ENCODE assay signal across 11 mouse cellular contexts in genomic region chr17:27421837-27422236, GRCm38 (mm10).
DNase-seq lines count a peak whose midpoint lies in the region; ATAC-seq and TF ChIP-seq lines count a peak whose summit lies in the region.
"Had no signal": no experiment of that assay in that cellular context is flagged by ENCODE, and none has a peak within 500 bp of the region (broad histone marks: within the 10 kb centered on the region; RNA-seq: fewer than 3 reads in every experiment).

No protein-coding gene starts in this region.

- no peaks in the 10 kb centered on the region for H3K9me3 ChIP-seq in forebrain, embryonic 10.5 days
- H3K9me3 ChIP-seq in forebrain, postnatal 0 days (ENCODE audit: low read length), result no peaks in the 10 kb centered on the region
- no peaks in the 10 kb centered on the region for H3K9me3 ChIP-seq in forebrain, embryonic 13.5 days (replicated peaks)
- H3K9me3 ChIP-seq in limb, embryonic 15.5 days, result no peaks in the 10 kb centered on the region

- H3K4me1 ChIP-seq in forebrain, embryonic 10.5 days, result peaks cover 28% of the 10 kb centered on the region
- peaks cover 12% of the 10 kb centered on the region for H3K4me1 ChIP-seq in forebrain, postnatal 0 days (ENCODE audit: insufficient read depth)
- H3K4me1 ChIP-seq in forebrain, embryonic 13.5 days, result peaks cover 32% of the 10 kb centered on the region
- peaks cover 35% of the 10 kb centered on the region for H3K4me1 ChIP-seq in limb, embryonic 15.5 days

- no peak overlapping the region; the same call in 1 of the 2 replicates for H3K4me2 ChIP-seq in forebrain, postnatal 0 days (ENCODE audit: low read depth)
- peak overlapping the region; percentile 49 for H3K4me2 ChIP-seq in forebrain, embryonic 13.5 days
- H3K4me2 ChIP-seq in limb, embryonic 15.5 days, result peak overlapping the region; percentile 34; the same call in 1 of the 2 replicates

- DNase-seq in forebrain, embryonic 10.5 days (ENCODE audit: extremely low spot score, low spot score), result peak; percentile 35
- no peak for DNase-seq in forebrain, postnatal 0 days
- DNase-seq in brain, embryonic 14.5 days (ENCODE audit: low read depth), result peak; percentile 76
- DNase-seq in gastrocnemius, postnatal 25 days, result no peak
- DNase-seq: gastrocnemius, postnatal 14 days; kidney, postnatal 14 days; liver had no signal

- H3K36me3 ChIP-seq in forebrain, embryonic 10.5 days (replicated peaks), result no peaks in the 10 kb centered on the region
- no peaks in the 10 kb centered on the region for H3K36me3 ChIP-seq in forebrain, postnatal 0 days (ENCODE audit: insufficient read depth)
- H3K36me3 ChIP-seq in forebrain, embryonic 13.5 days (ENCODE audit: poor library complexity, severe bottlenecking), result no peaks in the 10 kb centered on the region
- H3K36me3 ChIP-seq in limb, embryonic 15.5 days, result no peaks in the 10 kb centered on the region

- WGBS in forebrain, embryonic 10.5 days, result 52% methylated on average over 8 of the region's 8 CpGs
- WGBS in forebrain, postnatal 0 days, result 14% methylated on average over 8 of the region's 8 CpGs
- 10% methylated on average over 7 of the region's 8 CpGs for WGBS in forebrain, embryonic 13.5 days
- WGBS in limb, embryonic 15.5 days, result 14% methylated on average over 8 of the region's 8 CpGs

- no peak for TF ChIP-seq CTCF in forebrain, postnatal 0 days (IDR thresholded peaks at IDR 0.05; ENCODE audit: low read depth)
- TF ChIP-seq CTCF in brain, embryonic 14.5 days (IDR thresholded peaks at IDR 0.05; ENCODE audit: borderline replicate concordance, extremely low read depth, insufficient read depth, insufficient read length), result no peak

- no peak for ATAC-seq in forebrain, postnatal 0 days
- ATAC-seq in forebrain, embryonic 13.5 days, result peak; percentile 16; the same call in 1 of the 2 replicates
- ATAC-seq in limb, embryonic 15.5 days (ENCODE audit: insufficient number of reproducible peaks, low FRiP score, low TSS enrichment, low read depth), result no peak
- ATAC-seq in granulocyte monocyte progenitor cell, adult 5-6 weeks (replicated peaks; ENCODE audit: poor library complexity, severe bottlenecking), result no peak
- ATAC-seq in CD4-positive, CD25-positive, alpha-beta regulatory T cell, adult 4 months, result no peak

- no peak overlapping the region for H3K9ac ChIP-seq in forebrain, postnatal 0 days
- 0 out of 2 replicates have a peak overlapping the region, but pooled peaks have one; percentile 16 for H3K9ac ChIP-seq in forebrain, embryonic 13.5 days
- no peak overlapping the region for H3K9ac ChIP-seq in limb, embryonic 15.5 days

- H3K4me3 ChIP-seq in forebrain, embryonic 10.5 days, result no peak overlapping the region
- H3K4me3 ChIP-seq in forebrain, postnatal 0 days (ENCODE audit: low read depth, low read length), result no peak overlapping the region
- no peak overlapping the region for H3K4me3 ChIP-seq in forebrain, embryonic 13.5 days
- H3K4me3 ChIP-seq in limb, embryonic 15.5 days, result no peak overlapping the region; the same call in 1 of the 2 replicates

- H3K27ac ChIP-seq in forebrain, embryonic 10.5 days, result peak overlapping the region; percentile 81
- no peak overlapping the region for H3K27ac ChIP-seq in forebrain, postnatal 0 days (ENCODE audit: low read depth, low read length)
- peak overlapping the region; percentile 83 for H3K27ac ChIP-seq in forebrain, embryonic 13.5 days
- H3K27ac ChIP-seq in limb, embryonic 15.5 days, result peak overlapping the region; percentile 84

- TF ChIP-seq POLR2A in brain, embryonic 14.5 days (IDR thresholded peaks at IDR 0.05; ENCODE audit: borderline replicate concordance, extremely low read depth, insufficient read depth, insufficient read length, poor library complexity, severe bottlenecking), result no peak

- peaks cover 80% of the 10 kb centered on the region for H3K27me3 ChIP-seq in forebrain, embryonic 10.5 days (ENCODE audit: poor library complexity, severe bottlenecking)
- H3K27me3 ChIP-seq in forebrain, postnatal 0 days (ENCODE audit: insufficient read depth, low read length), result 0 out of 2 replicates have a peak, but pooled peaks cover 3% of the 10 kb centered on the region
- H3K27me3 ChIP-seq in forebrain, embryonic 13.5 days, result peaks cover 71% of the 10 kb centered on the region
- H3K27me3 ChIP-seq in limb, embryonic 15.5 days, result no peaks in the 10 kb centered on the region

Comparison
In these comparisons a context has a peak if more than half of its experiments do, and no peak if none do; other contexts are left out.
1. DNase-seq: peak in forebrain, embryonic 10.5 days (single experiment) and brain, embryonic 14.5 days (single experiment); none in forebrain, postnatal 0 days (single experiment) and gastrocnemius, postnatal 25 days (single experiment).